Mouse (Mus musculus): Measurements from ENCODE around the gene Scube3. TPM values are rescaled to one million over a fixed set of nuclear protein-coding genes. Genes with fewer than 3 reads are reported as not detected.

Scube3 gene
- polyA plus RNA-seq, 1 experiment, result not detected

DNA sequence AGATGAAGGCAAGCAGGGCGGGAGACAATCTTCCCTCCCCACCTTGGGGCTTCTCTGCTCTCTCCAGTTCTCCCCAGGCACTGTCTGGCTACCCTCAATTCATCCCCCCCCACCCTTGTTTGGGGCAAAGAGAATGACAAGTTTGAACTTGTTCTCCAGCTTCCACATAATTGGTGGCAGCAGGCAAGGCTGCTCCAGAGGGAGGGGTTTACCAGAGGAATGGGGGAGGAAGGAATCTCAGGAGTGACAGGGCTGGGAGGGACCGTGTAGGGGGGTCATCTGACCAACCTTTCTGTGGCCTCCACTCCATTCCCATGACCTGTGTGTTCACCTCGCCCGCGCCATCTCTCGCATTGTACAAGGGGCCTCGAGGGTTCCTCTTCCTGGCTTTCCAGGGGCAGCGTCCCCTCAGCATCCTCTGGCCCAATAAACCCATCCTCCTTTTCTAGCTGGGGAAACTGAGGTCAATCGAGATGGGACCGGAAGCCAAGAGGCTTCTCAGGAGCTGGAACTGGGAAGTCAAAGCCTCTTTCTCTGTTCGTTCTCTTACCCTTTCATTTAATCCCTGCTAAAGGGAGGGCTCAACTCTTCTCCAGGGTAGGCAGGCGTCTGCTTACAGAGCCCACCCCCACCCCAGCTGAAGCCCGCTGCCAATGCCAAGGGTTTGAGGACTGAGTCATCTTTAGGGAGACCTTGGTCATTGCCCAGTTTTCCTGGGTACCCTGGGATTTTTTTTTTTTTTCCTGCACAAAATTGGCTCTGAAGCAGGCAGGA is 1.3 kb upstream of the Scube3 start:
- Histone ChIP-seq H3K4me3 (replicated peaks) (no peak overlapping the region), H3K9me3 (ENCODE audit: control insufficient read depth, low read length) (no peaks in the 10 kb centered on the region), H3K4me1 (ENCODE audit: control insufficient read depth) (no peaks in the 10 kb centered on the region), H3K36me3 (ENCODE audit: control insufficient read depth) (no peaks in the 10 kb centered on the region), H3K27me3 (ENCODE audit: control insufficient read depth) (peaks cover 66% of the 10 kb centered on the region)
- no peak for TF ChIP-seq GATA1 (IDR thresholded peaks at IDR 0.05; ENCODE audit: low read length)
- TF ChIP-seq TAL1 (IDR thresholded peaks at IDR 0.05; ENCODE audit: low read length), result no peak

DNA sequence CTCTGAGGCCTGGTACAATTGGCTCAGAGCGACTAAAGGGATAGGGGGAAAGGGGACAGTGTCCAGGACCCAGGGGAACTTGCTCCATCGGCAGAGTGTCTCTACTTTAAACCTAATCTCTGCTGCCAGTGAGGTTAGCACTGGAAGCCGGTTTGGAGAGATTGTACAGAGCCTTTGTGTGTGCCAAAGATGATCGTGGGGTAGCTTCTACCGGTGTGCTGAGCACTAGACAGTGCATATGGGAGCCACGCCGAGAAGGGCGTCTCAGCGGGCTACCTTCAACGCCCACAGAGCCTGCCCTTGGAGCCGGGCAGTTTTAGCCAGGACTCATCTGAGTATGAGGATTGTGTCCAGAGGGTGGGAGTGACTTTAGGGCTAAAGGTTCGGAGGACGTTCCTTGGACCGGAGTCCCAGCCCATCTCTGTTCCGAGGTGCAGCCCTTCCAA is 713 bp upstream of the Scube3 start:
- Histone ChIP-seq H3K9me3 (ENCODE audit: control insufficient read depth, low read length) (no peaks in the 10 kb centered on the region), H3K27me3 (ENCODE audit: control insufficient read depth) (peaks cover 72% of the 10 kb centered on the region), H3K4me1 (ENCODE audit: control insufficient read depth) (no peaks in the 10 kb centered on the region), H3K36me3 (ENCODE audit: control insufficient read depth) (no peaks in the 10 kb centered on the region), H3K4me3 (replicated peaks) (no peak overlapping the region)
- TF ChIP-seq TAL1 (IDR thresholded peaks at IDR 0.05; ENCODE audit: low read length) (no peak), GATA1 (IDR thresholded peaks at IDR 0.05; ENCODE audit: low read length) (no peak)

GRCm38 (mm10) chr17:28142700-28143610 is 1.0 kb downstream of the Scube3 start:
- H3K36me3 ChIP-seq (ENCODE audit: control insufficient read depth), result no peaks in the 10 kb centered on the region
- H3K4me1 ChIP-seq (ENCODE audit: control insufficient read depth), result no peaks in the 10 kb centered on the region
- H3K4me3 ChIP-seq (replicated peaks), result no peak overlapping the region
- H3K27me3 ChIP-seq (ENCODE audit: control insufficient read depth), result peaks cover 79% of the 10 kb centered on the region
- H3K9me3 ChIP-seq (ENCODE audit: control insufficient read depth, low read length), result no peaks in the 10 kb centered on the region
- TF ChIP-seq GATA1 (IDR thresholded peaks at IDR 0.05; ENCODE audit: low read length) (no peak), TAL1 (IDR thresholded peaks at IDR 0.05; ENCODE audit: low read length) (no peak)

DNA sequence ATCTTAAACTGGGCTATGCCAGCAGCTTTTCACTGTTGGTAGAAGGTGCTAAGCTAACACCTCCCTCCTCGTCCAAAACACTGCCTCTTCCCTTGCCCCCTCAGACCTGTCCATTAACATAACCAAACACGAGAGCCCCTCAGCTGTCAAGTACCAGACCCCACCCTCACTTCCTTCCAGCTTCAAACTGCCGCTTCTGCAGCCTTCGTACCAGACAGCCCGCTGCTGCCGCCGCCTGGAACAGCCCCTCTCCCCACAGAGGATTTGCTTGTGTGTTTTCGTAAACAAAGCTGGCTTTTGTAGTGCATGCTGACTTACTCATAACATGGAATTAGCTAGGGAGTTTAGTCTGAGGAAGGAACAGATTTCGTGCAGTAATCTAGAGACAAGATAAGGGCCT is 1.8 kb downstream of the Scube3 start:
- Histone ChIP-seq H3K9me3 (ENCODE audit: control insufficient read depth, low read length) (no peaks in the 10 kb centered on the region), H3K36me3 (ENCODE audit: control insufficient read depth) (no peaks in the 10 kb centered on the region), H3K4me1 (ENCODE audit: control insufficient read depth) (no peaks in the 10 kb centered on the region), H3K27me3 (ENCODE audit: control insufficient read depth) (peaks cover 78% of the 10 kb centered on the region), H3K4me3 (replicated peaks) (no peak overlapping the region)
- TF ChIP-seq TAL1 (IDR thresholded peaks at IDR 0.05; ENCODE audit: low read length), result no peak
- no peak for TF ChIP-seq GATA1 (IDR thresholded peaks at IDR 0.05; ENCODE audit: low read length)

- Histone ChIP-seq H3K27me3 (ENCODE audit: control insufficient read depth) (peaks cover 73% of the 10 kb centered on the region), H3K9me3 (ENCODE audit: control insufficient read depth, low read length) (no peaks in the 10 kb centered on the region), H3K36me3 (ENCODE audit: control insufficient read depth) (no peaks in the 10 kb centered on the region), H3K4me1 (ENCODE audit: control insufficient read depth) (no peaks in the 10 kb centered on the region), H3K4me3 (replicated peaks) (no peak overlapping the region)
- TF ChIP-seq GATA1 (IDR thresholded peaks at IDR 0.05; ENCODE audit: low read length), result no peak
- no peak for TF ChIP-seq TAL1 (IDR thresholded peaks at IDR 0.05; ENCODE audit: low read length)
These were observed 2.3 kb downstream of the Scube3 start for GRCm38 (mm10) chr17:28144241-28144640.

DNA sequence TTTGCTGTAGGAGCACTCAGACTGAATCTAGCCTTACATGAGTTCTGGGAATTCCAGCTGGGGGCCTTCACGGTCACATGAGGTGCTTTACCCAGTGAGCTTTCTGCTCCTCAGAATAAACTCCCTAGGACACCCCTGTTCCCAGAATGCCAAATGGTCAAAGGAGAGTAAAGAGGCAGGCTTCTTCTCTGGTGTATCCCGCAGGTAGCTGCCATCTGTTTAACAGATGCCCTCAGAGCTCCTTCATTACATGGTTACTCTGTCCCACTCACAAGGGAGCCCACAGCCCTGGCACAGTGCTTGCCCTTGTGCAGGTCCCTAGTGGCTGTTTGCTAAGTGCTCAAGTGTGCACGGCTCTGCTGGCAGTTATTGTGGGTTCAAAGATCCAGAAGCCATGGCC is 6.3 kb downstream of the Scube3 start:
- Histone ChIP-seq H3K9me3 (ENCODE audit: control insufficient read depth, low read length) (no peaks in the 10 kb centered on the region), H3K27me3 (ENCODE audit: control insufficient read depth) (peaks cover 36% of the 10 kb centered on the region), H3K4me3 (replicated peaks) (no peak overlapping the region), H3K36me3 (ENCODE audit: control insufficient read depth) (no peaks in the 10 kb centered on the region), H3K4me1 (ENCODE audit: control insufficient read depth) (no peaks in the 10 kb centered on the region)
- no peak for TF ChIP-seq TAL1 (IDR thresholded peaks at IDR 0.05; ENCODE audit: low read length)
- no peak for TF ChIP-seq GATA1 (IDR thresholded peaks at IDR 0.05; ENCODE audit: low read length)

DNA sequence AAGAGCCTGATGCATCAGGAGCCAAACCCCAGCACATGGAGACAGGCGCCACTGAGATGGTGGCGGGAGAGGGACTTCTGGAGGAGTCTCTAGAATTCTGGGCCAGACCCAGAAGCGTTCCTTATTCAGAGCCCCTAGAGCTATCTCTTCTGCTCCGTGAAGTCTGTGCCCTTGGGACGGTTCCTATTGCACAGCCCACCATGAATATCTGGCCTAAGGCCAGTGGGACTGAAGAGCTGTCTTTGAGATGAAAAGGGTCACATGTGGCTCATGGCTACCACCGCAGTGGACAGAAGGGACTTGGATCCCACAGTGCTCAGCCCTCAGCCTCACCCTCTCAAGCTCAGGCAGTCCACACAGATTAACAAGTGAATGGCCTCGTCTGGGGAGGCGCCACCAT is 7.8 kb downstream of the Scube3 start:
- Histone ChIP-seq H3K4me3 (replicated peaks) (no peak overlapping the region), H3K36me3 (ENCODE audit: control insufficient read depth) (no peaks in the 10 kb centered on the region), H3K27me3 (ENCODE audit: control insufficient read depth) (peaks cover 21% of the 10 kb centered on the region), H3K9me3 (ENCODE audit: control insufficient read depth, low read length) (no peaks in the 10 kb centered on the region), H3K4me1 (ENCODE audit: control insufficient read depth) (no peaks in the 10 kb centered on the region)
- no peak for TF ChIP-seq TAL1 (IDR thresholded peaks at IDR 0.05; ENCODE audit: low read length)
- no peak for TF ChIP-seq GATA1 (IDR thresholded peaks at IDR 0.05; ENCODE audit: low read length)

- peaks cover 15% of the 10 kb centered on the region for H3K27me3 ChIP-seq (ENCODE audit: control insufficient read depth)
- no peaks in the 10 kb centered on the region for H3K36me3 ChIP-seq (ENCODE audit: control insufficient read depth)
- no peaks in the 10 kb centered on the region for H3K4me1 ChIP-seq (ENCODE audit: control insufficient read depth)
- H3K9me3 ChIP-seq (ENCODE audit: control insufficient read depth, low read length), result no peaks in the 10 kb centered on the region
- no peak overlapping the region for H3K4me3 ChIP-seq (replicated peaks)
- TF ChIP-seq TAL1 (IDR thresholded peaks at IDR 0.05; ENCODE audit: low read length) (no peak), GATA1 (IDR thresholded peaks at IDR 0.05; ENCODE audit: low read length) (no peak)
These were observed 8.5 kb downstream of the Scube3 start for GRCm38 (mm10) chr17:28150456-28150855.

DNA sequence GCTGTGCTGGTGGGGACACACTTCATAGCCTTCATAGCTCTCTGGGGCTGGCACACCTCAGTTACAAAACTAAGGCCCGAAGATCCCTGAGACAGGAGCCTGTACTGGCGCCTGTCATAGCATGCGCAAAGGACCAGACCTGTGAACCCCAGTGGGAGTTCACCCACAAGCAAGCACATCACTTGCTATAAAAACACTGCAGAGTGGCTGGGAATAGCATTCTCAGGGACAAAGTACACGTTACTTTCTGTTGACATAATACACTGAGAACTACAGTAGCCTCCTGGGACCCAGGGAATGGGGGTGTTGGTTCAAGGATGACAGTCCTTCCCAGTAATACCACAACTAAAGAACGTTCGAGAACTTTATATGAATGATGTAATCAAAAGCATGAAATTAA is 11.2 kb downstream of the Scube3 start:
- no peak for TF ChIP-seq GATA1 (IDR thresholded peaks at IDR 0.05; ENCODE audit: low read length)
- TF ChIP-seq TAL1 (IDR thresholded peaks at IDR 0.05; ENCODE audit: low read length), result no peak
- H3K9me3 ChIP-seq (ENCODE audit: control insufficient read depth, low read length), result no peaks in the 10 kb centered on the region
- H3K4me1 ChIP-seq (ENCODE audit: control insufficient read depth), result no peaks in the 10 kb centered on the region
- no peaks in the 10 kb centered on the region for H3K36me3 ChIP-seq (ENCODE audit: control insufficient read depth)
- H3K4me3 ChIP-seq (replicated peaks), result no peak overlapping the region
- no peaks in the 10 kb centered on the region for H3K27me3 ChIP-seq (ENCODE audit: control insufficient read depth)

Measured in erythroblast, embryonic 14.5 days (primary cell).